Mouse (Mus musculus): ENCODE results near the gene Lhfpl5.

Lhfpl5 gene

GRCm38 (mm10) chr17:28571868-28572267 is 3.6 kb upstream of the Lhfpl5 start:
- no peak for DNase-seq (ENCODE audit: inconsistent age in 2 of 2, low spot score in 1 of 2)

DNA sequence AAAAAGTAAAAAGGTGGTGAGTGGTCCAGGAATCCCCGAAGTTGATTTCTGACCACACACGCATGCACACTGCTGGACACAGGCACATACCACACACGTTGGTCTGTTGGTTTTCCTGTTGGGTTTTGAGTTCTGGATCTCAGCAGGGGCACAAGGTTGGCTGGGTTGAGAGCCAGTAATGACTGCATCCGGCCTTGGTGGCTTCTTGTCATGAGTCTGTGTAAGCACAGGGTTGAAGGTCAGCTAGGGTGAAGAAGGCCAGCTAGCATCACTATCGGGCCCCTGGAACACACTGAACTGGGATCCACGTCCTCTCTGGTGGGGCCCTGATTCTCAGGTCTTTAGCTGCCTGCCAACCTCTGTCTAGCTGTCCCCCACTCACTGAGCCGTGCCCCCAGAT is 2.9 kb upstream of the Lhfpl5 start:
- DNase-seq (ENCODE audit: inconsistent age in 2 of 2, low spot score in 1 of 2) = peak; percentile 29 to 65

- DNase-seq (ENCODE audit: inconsistent age in 2 of 2, low spot score in 1 of 2) = no peak
These were observed 2.5 kb upstream of the Lhfpl5 start for GRCm38 (mm10) chr17:28572941-28573340.

DNA sequence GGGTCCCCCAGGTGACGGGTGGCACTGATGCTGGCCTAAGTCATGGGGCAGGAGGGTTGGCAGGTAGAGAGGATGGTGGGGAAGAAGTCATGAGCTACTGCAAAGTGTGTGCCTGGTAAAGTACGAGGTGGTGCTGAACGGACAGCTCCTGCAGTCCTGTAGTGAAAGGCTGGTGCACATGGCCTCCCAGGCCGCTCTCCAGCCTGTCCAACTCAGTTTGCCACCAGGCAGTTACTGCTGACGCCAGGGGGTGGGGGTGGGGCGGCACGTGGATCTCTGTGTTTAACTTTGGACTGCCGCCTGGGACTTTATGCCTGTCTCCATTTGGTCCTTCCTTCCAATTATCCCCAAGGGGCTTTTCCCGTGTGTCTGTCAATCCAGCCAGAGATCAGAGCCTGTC is 5.0 kb downstream of the Lhfpl5 start:
- DNase-seq (ENCODE audit: inconsistent age in 2 of 2, low spot score in 1 of 2) = peak; percentile 61 to 84

DNA sequence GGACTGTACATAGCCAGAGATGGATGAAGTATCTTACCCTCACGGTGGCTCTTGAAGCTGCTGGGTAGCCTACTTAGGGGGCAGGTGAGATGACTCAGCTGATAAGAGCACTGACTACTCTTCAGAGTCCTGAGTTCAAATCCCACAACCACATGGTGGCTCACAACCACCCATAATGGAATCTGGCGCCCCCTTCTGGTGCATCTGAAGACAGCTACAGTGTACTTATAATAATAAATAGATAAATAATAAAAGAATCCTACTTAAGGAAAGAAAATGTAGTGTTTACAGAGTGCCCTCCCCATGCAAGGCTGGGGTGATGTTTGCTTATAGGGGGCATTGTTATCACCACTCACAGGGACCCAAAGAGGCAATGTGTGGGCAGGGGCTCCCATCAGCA is 5.6 kb downstream of the Lhfpl5 start:
- DNase-seq (ENCODE audit: inconsistent age in 2 of 2, low spot score in 1 of 2) = no peak

DNA sequence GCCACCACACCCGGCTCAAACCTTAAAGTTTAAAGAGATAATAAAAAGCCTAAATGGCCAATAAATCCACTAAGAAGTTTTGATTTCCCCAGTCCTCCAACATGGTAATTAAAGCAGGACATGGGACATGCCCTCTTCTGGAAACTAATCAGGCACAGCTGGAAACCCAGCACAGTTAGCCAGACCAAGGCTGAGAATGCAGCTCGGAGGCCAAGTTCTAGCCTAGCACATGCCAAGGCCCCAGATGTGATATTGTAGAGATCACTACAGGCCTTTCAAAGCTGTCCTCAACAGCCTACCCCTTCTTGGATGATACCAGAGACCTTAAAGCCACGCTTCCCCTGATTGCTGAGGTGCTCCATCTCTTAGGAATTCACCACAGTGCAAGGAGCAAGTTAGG is 11.1 kb downstream of the Lhfpl5 start:
- DNase-seq (ENCODE audit: inconsistent age in 2 of 2, low spot score in 1 of 2) = no peak

GRCm38 (mm10) chr17:28588591-28588990 is 13.2 kb downstream of the Lhfpl5 start:
- DNase-seq (ENCODE audit: inconsistent age in 2 of 2, low spot score in 1 of 2) = no peak

DNA sequence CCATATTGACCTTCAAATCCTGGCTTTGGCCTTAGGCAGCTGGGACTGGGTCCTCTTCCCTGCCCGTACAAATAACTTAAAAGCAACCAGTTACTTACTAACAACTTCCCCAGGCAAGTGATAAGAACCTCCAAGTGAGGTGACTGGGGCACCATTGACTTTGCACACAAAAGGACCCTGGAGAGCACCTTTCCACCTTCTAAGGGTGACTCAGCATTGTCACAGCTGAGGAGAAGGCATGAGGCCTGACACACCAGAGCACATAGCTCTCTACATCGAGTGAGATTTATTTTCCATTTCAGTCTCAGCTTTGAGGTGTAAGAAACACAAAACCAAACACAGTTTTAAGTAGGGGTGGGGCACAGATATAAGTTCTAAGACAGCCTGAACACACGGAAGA is 15.2 kb downstream of the Lhfpl5 start:
- DNase-seq (ENCODE audit: inconsistent age in 2 of 2, low spot score in 1 of 2) = no peak

- DNase-seq (ENCODE audit: inconsistent age in 2 of 2, low spot score in 1 of 2) = peak; percentile 63 to 83
These were observed 16.0 kb downstream of the Lhfpl5 start for GRCm38 (mm10) chr17:28591476-28591875.

DNA sequence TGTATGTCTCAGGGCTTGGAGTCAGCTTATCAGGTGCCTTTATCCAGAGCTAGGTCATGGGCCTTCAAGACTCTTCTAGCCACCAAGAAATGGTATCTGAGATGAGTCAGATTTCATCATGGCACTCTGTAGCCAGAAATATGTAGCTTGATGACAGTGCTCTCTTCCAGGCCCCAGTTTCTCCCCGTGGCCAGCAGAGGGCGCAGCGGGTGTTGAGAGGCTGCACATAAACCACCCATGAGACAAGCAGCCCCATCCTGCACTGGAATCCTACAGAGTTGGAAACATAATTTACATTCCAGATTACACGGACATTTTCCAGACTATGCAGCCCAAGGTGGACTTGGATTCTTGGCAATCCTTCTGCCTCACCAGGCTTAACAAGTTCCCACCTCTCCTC is 17.6 kb downstream of the Lhfpl5 start:
- peak; percentile 78 to 92 for DNase-seq (ENCODE audit: inconsistent age in 2 of 2, low spot score in 1 of 2)

DNA sequence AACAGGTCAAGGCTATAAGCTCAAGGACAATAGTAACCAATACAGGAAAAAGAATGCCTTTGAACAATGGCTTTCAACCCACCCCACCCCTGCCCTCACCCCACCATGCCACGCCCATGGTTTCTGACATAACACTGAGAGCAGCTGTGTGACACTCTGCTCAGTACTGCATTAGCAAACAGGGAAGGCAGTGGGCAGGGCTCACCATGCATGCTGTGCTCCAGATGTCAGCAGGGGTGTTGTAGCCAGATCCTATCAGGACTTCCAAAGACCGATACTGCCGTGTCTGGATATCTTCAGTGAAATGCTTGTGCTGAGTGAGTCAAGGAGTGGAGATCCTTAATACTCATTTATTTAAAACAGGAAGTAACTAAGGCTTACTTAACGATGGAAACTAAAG is 18.5 kb downstream of the Lhfpl5 start:
- no peak for DNase-seq (ENCODE audit: inconsistent age in 2 of 2, low spot score in 1 of 2)

DNA sequence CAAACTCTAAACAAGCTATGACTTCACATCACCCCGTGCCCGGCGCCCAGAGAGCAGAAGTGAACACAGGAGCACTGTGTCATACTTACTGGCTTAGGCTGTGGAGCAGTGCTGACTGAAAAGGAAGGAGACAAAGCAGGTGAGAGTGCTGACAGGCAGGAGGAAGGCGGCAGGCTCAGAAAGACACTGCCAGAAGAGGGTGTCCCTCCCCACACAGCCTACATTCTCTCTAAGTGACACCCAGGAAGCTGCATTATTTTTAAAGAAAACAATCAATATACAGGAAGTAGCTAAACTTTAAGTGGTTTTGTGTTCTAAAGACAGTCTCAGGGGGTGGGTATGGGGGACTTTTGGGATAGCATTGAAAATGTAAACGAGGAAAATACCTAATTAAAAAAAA is 25.3 kb downstream of the Lhfpl5 start:
- no peak for DNase-seq (ENCODE audit: inconsistent age in 2 of 2, low spot score in 1 of 2)

DNA sequence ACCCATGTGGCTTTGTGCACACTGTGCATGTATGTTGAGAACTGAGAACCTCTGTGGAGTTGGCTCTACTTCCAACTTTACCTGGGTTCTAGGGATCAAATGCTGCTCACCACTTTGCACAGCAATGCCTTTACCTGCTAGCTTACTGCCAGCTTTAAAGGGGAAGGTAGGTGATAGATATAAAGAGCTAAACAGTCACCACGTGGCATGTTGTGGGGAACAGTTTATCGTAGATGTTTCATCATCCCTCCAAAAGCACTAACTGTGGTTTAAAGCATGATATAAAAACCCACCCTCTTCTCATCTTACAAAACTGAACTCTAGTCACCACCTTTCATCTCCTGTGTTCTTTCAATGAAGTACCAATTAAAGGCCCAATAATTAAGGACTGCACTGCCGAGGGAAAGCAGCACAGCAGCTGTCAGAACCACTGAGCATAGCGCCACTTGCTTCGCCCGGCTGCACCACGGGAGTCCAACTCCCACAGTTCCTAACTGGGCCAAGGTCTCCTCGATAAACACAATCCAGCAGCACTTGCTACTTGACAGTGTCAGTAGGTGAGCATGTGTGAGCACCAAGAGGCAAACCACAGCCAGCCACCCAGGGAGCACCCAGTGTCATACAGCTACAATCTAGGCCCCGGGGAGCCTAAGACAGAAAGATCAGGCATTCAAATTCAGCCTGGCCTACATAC is 26.3 kb downstream of the Lhfpl5 start:
- peak; percentile 45 to 79 for DNase-seq (ENCODE audit: inconsistent age in 2 of 2, low spot score in 1 of 2)

DNA sequence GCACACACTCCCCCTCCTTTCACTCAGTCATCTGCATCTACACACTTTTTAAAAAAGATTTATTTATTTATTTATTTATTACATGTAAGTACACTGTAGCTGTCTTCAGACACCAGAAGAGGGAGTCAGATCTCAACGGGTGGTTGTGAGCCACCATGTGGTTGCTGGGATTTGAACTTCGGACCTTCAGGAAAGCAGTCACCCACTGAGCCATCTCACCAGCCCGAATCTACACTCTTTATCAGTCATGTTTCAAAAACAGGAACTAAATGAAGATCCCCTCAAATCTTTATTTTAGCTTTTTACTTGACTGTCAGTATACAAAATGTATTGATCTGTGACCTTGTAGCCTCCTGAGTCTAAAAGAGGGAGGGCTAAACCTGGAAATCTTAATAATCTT is 34.1 kb downstream of the Lhfpl5 start:
- no peak for DNase-seq (ENCODE audit: inconsistent age in 2 of 2, low spot score in 1 of 2)

DNA sequence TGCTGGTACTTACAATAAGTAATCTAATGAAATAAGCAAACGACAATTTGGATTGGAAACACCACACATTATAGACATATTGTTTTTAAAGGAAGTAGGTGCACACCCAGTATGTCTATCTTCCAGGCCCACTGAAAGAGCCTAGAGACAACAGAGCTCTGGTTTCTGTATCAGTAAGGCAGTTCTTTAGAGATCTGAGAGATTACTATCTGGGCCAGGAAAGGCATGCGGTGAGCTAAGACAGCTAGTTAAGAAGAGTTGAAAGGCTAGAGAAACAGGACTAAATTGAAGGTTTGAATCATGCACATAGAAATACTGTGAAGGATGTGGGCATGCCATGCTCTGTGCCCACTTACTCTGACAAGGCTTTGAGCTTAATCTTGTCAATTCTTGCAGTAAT is 37.2 kb downstream of the Lhfpl5 start:
- no peak for DNase-seq (ENCODE audit: inconsistent age in 2 of 2, low spot score in 1 of 2)

DNA sequence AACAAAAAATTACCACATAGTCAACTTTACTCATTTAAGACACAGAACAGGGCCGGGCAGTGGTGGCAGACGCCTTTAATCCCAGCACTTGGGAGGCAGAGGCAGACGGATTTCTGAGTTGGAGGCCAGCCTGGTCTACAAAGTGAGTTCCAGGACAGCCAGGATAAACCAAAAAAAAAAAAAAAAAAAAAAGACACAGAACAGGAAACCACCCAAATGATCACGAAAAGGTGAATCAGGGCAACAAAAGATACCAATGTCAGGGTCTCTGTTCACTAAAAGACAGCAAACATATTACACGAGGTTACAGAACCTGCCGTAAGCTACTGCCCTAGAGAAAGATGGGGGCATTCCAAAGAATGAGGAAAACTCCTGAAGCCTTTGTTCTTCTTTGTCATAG is 37.7 kb downstream of the Lhfpl5 start:
- no peak for DNase-seq (ENCODE audit: inconsistent age in 2 of 2, low spot score in 1 of 2)

DNA sequence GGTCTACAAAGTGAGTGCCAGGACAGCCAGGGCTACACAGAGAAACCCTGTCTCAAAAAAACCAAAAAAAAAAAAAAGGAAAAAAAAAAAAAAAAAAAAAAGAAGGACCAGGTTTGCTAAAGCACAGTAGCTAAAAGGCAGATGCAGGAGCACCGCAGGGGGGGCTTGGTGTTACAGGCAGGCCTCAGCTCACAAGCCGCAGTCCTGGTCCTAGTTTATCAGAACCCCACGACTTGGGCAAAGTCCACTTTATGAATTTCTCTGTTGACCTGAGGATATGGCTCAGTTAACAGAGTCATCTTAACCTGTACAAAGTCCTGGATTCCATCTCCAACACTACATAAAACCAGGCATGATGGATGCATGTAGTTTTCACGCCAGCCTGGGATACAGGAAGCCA is 39.9 kb downstream of the Lhfpl5 start:
- no peak for DNase-seq (ENCODE audit: inconsistent age in 2 of 2, low spot score in 1 of 2)

GRCm38 (mm10) chr17:28617636-28618035 is 42.2 kb downstream of the Lhfpl5 start:
- no peak for DNase-seq (ENCODE audit: inconsistent age in 2 of 2, low spot score in 1 of 2)

DNA sequence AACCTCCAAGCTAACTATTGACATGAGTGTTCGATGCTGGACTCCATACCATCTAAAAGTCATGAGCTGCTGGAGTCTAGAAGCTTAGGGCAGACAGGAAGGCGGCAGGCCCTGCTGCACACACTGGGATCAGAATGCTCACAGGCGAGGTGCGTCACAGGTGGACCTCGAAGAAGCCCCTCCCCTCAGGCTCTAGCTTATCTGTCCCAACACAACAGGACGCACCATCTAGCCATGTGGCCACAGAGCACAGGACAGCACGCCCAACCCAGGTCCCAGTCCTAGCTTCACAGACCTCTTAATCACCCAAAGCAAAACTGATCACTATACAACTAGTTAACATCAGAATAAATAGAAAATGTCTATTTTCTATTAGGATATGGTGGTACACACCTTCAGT is 42.7 kb downstream of the Lhfpl5 start:
- DNase-seq (ENCODE audit: inconsistent age in 2 of 2, low spot score in 1 of 2) = no peak

DNA sequence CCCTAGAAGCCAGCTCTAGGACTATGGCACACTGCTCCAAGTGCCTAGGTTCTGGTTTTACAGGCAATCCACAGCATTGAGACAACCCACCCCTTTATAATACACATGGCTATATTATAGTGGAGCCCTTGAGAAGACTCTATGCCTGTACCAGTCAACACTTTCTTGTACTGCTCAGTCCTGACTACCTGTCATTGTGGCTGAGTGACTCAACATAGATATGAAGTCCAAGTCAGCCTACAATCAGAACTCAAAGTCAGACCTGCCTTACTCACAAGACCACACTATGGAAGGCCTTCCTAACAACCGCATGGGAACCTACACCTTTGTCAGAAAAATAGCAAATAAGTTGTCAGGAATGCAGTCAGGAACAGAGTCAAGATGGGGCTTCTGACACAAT is 43.3 kb downstream of the Lhfpl5 start:
- no peak for DNase-seq (ENCODE audit: inconsistent age in 2 of 2, low spot score in 1 of 2)

GRCm38 (mm10) chr17:28621381-28622299 is 46.2 kb downstream of the Lhfpl5 start:
- peak; percentile 65 to 84 for DNase-seq (ENCODE audit: inconsistent age in 2 of 2, low spot score in 1 of 2)

GRCm38 (mm10) chr17:28622300-28622759 is 46.9 kb downstream of the Lhfpl5 start, which contains the start of gene Srpk1:
TSS of gene Srpk1 (minus strand) at chr17:28622709.
- DNase-seq (ENCODE audit: inconsistent age in 2 of 2, low spot score in 1 of 2) = peak; percentile 93 to 97
